Mouse (Mus musculus) cerebellum, postnatal 10 days (tissue): ENCODE measurements around the gene Ern2.

Experiments
- DNase-seq, 2 experiments: peaks; one replicate each; pipeline ENCODE4 v3.0.0; 2021; ENCODE audit warnings: mixed read lengths in 2 of 2

Ern2 gene

DNA sequence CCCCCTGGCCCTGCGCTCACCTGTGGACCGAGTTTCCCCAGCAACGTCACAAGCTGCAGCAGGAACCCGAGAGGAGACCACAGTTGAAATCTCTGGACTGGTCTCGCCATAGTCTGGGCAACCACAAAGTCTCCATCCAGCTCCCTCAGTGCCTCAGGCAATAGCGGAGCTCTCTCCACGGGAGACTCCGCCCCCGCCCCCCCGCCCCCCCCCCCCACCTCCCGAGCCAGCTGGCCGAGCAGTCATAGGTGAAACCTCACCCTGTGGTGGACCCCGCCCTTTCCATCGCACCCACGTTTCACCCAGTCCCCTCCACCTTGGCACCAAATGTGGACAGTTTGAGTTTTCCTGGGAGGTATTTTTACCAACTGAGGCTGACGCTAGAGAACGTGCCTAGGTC is at the start of gene Ern2:
Gene Ern2, minus strand, starts transcription at position 165 of the 400 bp plus-strand sequence.
- no peak for DNase-seq

GRCm38 (mm10) chr7:122230866-122231265 is 44.9 kb upstream of the Ern2 start:
- no peak for DNase-seq

- DNase-seq: no peak
Measured at GRCm38 (mm10) chr7:122229916-122230315, 43.9 kb upstream of the Ern2 start.

DNA sequence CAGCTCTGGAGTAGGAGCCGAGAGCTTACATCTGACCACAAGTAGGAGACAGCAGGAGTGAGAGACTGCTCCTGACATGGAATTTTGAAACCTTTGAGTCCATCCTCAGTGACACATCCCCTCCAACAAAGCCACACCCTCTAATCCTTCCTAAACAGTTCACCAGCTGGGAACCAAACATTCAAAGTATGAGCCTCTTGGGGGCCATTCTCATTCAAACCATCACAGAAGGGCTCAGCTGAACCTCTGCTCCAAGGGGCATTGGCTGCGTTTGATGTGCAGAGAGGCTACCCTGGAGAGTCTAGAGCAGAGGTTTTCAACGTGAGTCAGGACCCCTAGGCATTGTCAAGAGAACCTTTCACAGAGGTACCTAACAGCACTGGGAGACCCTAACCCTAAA is 43.3 kb upstream of the Ern2 start:
- DNase-seq: no peak

GRCm38 (mm10) chr7:122226744-122227143 is 40.7 kb upstream of the Ern2 start:
- no peak for DNase-seq

- no peak for DNase-seq
Measured at GRCm38 (mm10) chr7:122226020-122226742, 40.2 kb upstream of the Ern2 start.

GRCm38 (mm10) chr7:122219315-122219801 is 33.4 kb upstream of the Ern2 start, which contains the start of gene Chp2:
Chp2 (plus strand) TSS chr7:122219496.
- DNase-seq: peak in 1 of 2 experiments; percentile 18

GRCm38 (mm10) chr7:122208276-122209021 is 22.4 kb upstream of the Ern2 start:
- DNase-seq: no peak

DNA sequence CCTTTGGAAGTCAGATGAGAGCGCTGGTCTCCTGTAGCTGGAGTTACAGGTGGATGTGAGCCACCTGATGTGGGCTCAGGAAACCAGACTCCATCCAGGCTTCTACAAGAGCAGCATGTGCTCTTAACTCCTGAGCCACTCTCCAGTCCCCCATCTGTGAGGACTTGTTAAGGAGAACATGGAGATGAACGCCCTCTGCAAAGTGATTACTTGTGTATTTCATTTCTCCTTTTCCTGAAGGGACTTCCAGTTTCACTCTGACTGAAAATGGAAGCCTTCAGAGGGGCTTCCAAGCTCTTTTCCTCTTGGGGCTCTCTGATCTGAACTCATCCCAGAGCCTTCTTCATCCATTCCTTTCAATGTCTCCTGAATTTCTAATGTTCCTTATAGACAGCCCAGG is 20.1 kb upstream of the Ern2 start:
- DNase-seq: no peak

DNA sequence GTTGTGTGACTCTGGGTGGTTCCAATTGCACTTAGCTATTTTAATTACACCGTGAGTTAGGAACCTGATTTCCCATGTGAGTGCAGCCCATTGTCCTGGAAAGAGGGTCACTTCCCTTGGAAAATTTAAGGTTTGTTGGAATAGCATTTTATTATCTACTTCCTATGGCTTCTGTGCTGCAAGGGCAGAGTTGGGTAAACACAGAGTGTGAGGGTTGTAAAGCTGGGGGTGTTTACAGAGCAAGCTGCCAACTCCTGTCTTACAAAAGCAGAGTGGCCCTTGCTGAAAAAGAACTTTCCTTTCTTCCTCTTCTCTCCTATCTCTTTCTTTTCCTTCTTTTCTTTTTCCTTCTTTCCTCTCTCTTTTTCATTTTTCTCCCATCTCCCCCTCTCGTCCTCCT is 17.9 kb upstream of the Ern2 start:
- DNase-seq: no peak

- DNase-seq: peak; percentile 66 to 78
Measured at GRCm38 (mm10) chr7:122199296-122199695, 13.3 kb upstream of the Ern2 start.

GRCm38 (mm10) chr7:122197306-122197705 is 11.3 kb upstream of the Ern2 start:
- DNase-seq: peak; percentile 75 to 79

DNA sequence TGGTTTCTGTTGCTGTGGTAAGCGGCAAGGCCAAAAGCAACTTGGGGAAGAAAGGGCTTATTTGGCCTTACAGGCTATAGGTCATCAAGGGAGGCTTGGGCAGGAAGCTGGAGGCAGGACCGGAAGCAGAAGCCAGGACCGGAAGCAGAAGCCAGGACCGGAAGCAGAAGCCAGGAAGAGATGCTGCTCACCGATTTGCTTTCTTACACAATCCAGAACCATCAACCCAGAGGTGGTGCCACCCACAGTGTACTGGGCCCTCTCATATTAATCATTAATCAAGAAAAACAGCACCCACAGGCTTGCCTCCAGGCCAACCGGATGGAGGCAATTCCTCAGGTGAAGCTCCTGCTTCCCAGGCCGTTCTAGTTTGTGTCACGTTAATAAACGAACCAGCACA is 10.8 kb upstream of the Ern2 start:
- no peak for DNase-seq

DNA sequence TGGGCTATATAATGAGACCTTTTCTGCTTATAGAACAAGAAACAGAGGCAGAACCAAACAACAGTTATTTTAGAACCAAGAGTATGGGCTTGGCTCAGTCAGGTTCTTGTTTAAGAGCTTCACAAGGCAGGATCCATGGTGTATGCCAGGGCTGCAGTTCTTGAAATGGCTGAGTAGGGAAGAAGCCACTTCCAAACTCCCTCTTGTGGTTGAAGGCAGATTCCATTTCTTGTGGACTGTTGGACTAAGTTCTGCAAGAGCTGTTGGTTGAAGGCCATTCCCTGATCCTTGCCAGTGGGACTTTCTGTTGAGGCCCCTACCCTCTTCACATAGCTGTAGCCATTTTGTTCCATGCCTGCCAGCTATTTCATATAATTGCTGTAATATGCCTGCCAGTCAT is 7.9 kb upstream of the Ern2 start:
- no peak for DNase-seq

DNA sequence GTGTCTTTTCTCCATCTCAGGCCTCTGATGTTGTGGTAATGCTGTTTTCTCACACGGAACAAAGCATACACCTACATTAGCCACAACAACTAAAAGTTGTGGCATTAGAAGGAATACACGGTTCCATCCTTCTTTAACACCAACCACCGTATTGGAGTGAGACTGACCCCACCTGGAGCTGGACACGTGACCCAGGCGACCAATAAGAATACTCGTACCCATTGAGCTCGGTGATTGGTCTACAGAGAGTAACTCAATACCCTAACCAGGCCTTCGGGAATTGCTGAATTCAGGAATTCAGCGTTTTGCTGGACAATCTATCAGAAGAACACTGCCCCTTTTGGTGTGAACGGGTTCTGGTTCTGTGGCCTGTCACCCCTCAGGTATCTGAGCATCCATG is 5.1 kb upstream of the Ern2 start:
- no peak for DNase-seq

- peak; percentile 74 to 80 for DNase-seq
Measured at GRCm38 (mm10) chr7:122189484-122189883, 3.5 kb upstream of the Ern2 start.

DNA sequence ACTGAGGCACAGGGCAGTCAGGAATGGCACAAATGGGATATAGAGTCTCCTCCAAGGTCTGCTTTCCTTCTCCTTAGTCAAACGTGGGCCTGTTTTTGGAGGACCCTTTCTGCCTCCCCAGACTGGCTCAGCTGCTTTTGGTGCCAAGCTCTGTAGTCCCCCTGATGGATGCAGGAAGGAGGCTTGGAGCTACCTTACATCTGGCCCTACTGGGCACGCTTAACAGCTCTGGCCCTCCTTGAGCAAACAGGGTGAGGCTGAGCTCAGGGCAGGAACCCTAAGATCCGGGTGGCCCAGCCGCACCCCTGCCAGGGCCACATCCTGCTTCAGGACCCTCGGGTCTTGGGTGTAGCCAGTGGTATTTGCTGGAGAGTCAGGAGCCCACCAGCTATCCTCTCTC is 1.4 kb downstream of the Ern2 start:
- DNase-seq: no peak

DNA sequence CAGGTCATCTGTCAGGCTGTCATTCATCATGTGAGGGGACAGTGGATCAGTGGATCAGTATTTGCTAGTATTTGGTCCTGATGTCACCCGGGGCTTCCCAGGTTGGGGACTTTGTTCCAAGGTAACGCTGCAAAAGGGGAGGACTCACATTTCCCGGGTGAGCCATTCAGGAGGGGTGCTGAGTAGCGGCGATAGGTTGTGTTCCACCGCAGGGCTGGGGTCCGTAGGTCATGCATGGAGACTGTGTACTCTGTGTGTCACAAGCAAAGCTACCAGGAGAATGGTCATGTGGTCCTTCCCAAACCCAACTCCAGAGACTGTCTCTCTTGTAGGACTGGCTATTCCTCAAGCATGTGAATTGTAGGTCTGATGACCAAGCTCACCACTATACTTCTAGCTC is 5.3 kb downstream of the Ern2 start:
- DNase-seq: no peak

DNA sequence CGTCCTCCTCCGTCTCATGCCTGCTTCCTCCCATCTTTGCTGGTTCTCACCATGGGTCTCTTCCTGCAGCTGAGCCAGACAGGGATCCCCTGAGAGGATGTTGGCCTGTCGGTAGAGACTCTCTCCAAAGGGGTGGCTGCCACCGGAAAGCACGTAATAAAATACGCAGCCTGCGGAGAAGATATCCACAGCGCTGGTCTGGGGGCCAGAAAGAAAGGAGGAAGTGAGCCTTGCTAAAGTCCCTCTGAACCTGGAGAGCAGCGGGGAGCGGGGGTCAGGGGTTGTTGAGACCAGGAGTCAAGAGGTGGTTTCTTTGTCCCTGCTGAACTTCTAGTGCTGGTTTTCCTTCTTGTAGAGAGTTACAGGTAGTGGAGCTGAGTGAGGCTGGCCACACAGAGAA is 14.4 kb downstream of the Ern2 start:
- DNase-seq: no peak

DNA sequence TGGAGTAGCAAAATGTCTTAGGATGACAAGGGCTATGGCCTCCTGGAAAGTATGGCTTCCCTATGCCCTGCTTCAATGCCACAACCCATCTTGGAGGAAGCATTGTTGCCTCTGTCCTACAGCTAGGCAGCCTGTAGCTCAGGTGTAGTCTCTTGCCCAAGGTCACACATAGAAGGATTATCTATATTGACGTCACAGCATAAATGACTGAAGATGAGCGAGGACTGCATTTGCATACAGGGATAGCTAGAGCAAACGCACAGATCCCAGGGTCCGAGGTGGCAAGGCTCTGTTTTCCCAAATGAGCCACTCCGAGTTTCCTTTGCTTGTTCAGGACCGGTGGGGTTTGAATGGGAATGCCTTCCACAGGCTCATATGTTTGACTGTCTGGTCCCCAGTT is 15.3 kb downstream of the Ern2 start:
- no peak for DNase-seq

DNA sequence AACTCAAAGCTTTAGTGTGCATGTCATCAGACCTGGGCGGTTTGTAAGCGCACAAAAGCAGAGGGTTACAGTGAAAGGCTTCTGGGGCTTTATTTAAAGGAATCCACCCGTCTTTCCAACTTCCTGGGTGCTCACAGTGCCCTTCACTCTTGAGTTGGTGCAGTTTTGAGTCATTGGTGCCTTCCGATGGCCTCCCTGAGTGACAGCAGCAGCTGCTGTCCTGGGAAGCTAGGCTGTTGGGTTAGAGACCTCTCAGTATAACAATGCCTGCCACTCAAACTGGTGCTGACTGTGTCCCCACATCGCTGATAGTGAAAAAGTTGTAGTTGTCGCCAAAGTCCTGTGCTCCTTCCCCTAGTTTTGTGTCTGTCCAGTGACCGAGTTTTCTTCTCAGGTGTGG is 18.8 kb downstream of the Ern2 start:
- DNase-seq: no peak

- no peak for DNase-seq
Measured at GRCm38 (mm10) chr7:122163766-122164165, 22.2 kb downstream of the Ern2 start.

DNA sequence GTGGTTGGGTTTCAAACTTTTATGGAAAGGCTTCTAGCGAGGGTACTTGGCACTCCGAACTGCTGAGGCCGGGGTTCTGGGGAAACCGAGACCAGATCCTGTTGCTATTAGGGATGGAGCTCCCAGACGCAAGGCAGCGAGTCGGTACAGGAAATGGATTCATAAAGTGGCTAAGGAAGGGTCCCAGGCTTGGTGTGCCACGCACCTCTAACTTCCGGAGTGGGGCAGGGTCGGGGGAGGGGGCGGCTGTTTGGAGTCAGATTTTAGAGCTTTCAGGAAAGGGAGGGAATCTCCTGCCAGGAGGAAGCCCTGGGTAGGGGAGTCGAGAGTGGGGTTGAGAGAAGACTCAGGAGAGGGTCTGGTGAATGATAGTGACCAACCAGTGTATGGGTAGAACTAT is 26.0 kb downstream of the Ern2 start:
- no peak for DNase-seq
